Mouse (Mus musculus) A20 (cell line): Measurements from ENCODE around the gene Ssb.

Experiments used
- DNase-seq: peaks from one replicate; pipeline ENCODE4 v3.0.0-alpha.2; 2011; ENCODE audit warnings: low read depth, low spot score

Gene Ssb

DNA sequence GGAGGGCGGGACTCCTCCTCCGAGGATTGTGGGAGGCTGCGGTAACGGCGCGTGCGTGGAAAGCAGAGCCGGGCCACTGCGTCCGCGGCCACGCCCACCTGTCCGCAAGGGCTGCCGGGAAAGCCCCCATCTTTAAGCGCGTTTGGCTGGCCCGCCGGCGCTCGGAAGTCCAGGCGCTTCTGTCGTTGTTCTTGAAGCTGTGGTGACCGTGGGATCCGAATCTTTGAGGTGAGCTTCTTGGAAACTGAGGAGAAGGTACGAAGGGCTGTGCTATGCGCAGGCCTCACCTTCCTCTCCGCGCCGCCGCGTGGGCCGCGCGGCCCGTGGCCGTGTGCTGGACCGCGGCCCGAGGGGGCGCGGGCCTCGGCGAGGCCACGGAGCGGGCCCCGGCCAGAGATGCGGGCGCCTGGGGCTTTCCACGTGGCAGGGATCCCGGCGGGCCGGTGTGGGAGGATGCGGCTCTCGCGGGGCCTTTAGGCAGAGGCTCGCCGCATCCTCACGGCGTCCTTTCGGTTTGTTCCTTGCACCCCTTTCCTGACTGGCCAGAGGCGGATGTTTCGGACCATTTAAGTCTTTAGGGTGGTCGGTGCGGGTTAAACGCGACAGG lies at the start of gene Ssb:
Gene Ssb (plus strand): TSS at position 78 of the 607 bp plus-strand sequence.
- peak; percentile 95 for DNase-seq

DNA sequence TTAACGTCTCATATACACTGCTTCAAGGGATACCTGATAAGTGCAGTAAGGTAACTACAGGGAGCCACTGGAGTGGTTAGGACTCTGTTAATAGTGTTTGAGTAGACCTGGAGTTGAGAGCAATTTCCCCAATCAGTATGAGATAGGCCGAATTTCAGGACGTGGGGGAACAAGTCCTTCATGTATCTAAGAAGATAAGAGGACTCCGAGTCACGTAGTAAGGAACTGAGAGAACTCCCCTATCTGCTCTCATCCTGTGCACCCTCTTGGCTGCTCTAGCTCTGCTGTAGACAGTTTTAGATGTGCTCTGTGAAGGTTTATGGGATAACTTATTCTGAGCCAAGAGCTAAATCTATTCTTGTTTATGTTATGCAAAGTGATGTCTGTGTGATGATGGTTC lies 44.8 kb upstream of the Ssb start:
- DNase-seq, result no peak

DNA sequence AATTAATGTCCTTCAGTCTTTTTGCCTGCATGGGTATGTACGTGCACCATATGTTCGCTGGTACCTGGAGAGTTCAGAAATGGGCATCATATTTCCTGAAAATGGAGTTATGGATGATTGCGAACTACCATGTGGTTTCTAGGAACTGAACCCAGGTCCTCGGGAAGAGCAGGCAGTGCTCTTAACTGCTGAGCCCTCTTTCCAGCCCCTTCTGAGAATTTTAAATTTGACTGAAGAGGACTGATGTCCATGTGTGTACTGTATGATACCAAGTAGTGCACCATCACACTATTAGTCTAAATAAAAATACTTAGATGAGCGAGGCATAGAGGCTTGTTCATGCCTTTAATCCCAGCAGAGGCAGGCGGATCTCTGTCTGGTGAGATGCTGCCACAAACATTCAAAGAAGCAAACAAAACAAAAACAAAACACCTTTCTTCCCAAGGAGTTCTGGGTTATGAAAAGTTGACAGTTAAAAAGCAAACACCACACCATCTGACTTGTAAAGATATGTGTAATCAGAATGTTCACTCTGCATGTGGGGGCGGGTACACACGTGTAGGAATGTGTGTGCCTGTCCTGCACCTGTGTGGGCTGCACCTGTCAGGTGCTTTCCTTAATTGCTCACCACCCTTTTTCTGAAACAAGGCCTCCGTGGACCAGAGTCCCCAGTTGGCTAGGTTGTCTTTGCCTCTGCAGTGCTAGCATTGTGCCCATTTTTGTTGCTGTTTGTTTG lies 42.8 kb upstream of the Ssb start:
- peak; percentile 49 for DNase-seq

DNA sequence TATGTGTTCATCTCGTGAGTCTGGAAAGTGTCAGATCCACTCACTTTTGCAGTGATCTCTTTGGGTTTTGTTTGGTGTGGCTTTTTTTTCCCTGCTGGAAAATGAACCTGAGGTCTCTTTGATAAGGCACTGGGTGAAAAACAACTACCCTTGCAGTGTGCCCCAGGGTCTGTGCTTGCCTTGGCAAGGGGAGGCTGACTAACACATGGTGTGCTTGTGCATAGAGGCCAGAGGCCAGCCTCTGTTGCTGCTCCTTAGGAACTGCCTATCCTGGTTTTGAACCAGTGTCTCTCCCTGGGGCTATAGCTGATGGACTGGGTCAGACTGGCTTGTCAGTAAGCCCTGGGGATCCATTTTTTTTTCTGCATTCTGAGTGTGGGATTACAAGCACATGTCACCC lies 41.2 kb upstream of the Ssb start:
- DNase-seq, result no peak

DNA sequence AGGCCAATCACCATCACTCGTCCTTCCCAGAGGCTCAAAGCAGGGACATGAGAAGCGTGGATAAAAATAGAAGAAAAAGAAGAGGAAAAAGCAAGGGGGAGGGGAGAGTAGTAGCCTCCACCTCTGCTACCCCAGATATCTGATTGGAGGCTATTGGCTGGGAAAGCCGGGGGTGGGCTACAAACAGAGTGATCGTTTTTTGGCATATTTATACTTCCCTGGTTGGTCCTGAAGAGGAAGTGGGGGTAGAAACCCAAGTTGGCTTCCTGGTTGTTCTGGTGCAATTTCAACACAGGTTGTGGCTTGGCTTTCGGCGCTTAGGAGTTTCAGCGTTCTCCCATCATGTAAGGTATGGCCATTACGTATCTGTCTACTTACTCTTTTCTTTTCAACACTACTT lies 39.7 kb upstream of the Ssb start, which contains the start of gene Klhl23:
Gene Klhl23 (plus strand): TSS at position 234 of the 400 bp plus-strand sequence.
- no peak for DNase-seq

DNA sequence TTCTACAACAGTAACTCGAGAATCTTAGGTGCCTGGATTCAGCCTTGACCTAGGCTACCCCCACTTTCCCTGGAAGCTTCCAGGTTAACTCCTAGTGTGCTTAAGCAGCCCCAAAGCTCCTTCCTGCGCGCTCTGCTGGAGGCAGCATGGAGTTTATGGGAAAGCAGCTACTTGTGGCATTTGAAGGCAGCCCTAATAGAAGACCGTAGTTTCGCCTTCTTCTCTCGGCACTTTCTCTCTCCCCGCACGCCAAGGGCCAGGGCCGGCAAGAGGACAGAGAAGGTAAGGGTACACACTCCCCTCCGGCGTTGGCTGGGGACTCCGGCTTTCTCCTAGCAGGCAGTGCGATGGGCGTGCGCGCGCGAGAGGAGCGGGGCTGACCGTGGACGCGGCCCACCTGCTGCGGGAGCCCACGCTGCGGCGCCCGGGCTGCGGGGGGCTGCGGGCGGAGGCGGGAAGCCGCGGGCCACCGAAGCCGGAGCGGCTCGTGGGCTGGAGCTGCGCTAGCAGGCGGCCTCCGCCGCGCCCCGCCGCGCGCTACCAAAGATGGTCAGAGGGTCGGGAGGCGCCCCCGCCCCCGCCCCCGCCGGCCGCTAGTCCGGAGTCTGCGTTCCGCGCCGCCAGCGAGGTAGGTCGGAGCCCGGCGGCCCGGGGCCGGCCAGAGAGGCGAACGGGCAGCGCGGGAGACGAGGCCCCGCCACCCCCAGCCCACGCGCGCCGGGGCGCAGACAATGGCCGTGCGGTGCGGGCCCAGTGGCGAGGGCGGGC lies 38.8 kb upstream of the Ssb start:
- no peak for DNase-seq

DNA sequence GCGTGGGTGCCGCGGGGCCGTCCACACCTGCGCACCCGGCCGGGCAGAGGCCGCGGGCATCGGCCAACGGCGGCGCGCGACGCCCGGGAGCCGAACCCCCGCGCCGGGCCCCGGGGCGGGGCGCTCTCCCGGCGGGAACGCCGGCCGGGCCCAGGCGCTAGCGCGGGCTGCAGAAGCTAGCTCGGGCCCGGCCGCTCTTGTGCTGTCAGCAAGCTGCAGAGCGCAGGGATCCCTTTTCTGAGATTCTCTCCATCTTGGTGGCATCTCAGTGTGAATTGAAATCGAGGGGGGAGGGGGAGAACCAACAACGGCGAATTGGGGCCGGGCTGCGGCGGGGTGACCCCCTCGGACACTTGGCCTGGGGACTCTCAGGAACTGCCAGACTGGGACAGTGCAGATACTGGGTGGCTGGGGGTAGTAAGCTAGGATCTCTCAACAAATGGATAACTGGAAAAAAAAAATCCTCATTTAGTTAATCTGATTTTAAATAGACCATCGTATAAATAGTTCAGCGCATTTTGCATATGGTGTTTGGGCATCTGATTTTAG lies 38.2 kb upstream of the Ssb start:
- DNase-seq, result no peak

DNA sequence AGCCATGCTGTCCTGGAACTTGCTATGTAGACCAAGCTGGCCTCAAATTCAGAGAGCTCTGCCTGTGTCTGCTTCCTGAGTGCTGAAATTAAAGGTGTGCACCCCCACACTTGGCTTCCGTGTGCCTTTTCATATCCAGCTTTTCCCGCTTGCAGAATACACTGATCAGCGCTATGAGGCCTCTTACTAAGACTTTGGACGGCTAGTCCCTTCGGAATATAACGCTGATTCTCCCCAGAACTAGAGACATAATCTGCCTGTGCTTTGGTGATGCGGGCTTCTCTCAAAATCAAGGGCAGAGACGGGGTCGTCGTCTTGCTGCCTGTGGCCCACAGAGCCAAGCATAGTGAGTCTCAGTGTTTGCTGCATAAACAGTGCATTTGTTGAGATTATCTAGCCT lies 35.5 kb upstream of the Ssb start:
- no peak for DNase-seq

DNA sequence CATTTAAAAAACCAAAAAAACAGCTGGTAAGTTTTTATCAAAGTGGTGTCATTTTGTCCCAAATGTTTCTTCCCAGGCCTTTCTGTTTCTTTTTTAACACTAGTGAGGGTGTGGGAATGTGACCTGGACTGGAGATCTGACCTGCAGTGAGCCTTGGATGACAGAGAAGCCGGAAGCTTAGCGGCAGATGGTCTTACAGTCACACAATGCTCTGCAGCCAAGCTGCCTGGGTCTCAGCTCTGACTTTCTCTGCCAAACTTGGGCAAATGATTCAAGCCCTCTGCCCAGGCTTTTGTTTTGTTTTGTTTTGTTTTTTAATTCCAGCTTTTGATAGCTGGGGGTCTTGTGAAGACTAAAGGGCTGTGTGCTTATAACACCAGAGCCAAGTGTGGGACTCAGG lies 35.0 kb upstream of the Ssb start:
- DNase-seq, result no peak

DNA sequence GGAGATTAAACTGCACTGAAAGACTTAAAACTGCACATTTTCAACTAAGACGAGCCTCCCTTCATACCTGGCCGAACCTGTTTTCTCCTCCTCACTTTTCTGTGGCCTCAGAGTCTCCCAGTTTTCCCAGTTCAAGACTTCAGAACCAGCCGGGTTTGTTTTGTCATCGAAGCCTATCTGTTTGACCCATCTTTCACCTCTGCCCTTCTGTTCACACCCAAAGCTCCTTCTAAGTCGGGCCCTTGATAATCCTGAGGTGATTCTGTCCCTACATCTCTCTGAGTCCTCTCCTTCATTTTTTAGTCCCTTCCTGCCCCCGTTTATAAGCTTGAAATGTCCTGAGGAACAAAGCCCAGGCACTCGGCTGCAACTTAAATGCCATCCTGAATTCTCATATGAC lies 33.3 kb upstream of the Ssb start:
- DNase-seq, result no peak

DNA sequence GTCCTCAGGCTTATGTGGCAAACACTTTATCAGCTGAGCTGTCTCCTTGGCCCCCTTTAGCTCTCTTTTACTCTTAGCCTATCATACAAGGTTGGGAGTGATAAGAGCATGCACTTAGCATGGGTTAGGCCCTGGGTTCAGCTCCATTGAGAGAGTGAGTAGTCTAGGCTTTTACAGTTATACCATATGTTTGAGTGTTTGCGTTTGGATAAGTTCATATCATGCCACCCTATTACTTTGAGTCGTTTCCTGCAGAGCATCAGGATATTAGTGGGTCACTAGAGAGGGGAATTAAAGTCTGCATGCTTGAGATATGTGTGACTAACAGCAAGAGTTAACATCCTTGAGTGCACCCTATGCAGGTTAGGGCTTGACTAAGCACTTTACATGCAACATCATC lies 31.7 kb upstream of the Ssb start:
- no peak for DNase-seq

DNA sequence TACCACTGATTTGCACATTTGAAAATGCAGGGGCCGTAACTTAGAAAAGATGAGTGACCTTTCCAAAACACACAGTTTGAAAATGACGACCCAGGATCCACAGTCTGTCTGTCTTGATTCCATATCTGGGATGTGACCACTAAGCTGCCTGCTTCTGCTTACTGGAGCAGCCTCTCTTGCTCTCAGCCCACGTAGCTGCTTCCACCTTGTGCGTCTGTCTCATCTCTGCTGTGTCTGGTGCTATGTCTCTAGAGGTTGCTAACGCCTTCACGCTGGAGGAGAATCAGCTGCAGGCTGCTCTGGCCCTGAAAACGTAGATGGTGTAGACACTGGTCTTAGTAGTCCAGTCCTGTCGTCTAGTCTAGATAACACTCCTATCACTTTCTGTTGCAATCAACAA lies 31.2 kb upstream of the Ssb start:
- no peak for DNase-seq

DNA sequence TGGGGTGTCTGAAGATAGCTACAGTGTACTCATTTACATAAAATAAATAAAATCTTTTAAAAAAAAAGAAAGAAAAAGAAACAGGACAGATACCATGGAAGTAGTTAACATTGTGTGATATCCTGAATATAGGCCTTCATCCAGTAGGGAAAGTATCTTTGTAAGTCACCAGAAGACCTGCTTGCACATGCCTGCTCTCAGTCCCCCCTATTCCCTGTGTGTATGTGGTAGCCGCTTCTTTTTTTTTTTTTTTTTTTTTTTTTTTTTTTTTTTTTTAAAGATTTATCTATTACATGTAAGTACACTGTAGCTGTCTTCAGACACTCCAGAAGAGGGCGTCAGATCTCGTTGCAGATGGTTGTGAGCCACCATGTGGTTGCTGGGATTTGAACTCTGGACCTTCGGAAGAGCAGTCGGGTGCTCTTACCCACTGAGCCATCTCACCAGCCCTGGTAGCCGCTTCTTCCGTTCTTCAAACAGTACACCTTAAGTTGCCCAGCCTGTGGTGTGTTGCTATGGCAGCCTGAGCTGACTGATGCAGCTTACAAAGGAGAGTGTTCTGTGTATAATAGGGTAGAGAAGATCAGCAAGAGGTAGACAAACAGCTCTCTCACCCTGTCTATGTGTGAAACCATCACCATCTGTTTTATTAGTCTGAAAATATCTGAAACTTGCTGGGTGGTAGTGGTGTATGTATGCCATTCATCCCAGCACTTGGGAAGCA lies 24.0 kb upstream of the Ssb start:
- peak; percentile 11 for DNase-seq

DNA sequence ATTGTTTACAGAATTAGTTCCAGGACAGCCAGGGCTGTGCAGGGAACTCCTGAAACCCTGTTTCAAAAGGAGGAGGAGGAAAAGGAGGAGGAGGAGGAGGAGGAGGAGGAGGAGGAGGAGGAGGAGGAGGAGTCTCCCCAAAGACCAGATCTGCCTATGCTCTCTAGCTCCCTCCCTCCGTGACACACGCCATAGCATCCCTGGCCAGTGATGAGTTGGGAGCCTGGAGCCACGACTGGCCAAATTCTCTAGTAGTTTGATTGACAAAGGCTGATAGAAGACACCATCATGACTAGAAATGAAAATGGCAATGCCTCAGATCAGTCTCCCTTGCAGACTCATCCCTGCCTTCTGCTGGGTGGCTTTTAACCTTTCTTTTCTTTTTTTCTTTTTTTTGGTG lies 23.4 kb upstream of the Ssb start:
- DNase-seq, result no peak

DNA sequence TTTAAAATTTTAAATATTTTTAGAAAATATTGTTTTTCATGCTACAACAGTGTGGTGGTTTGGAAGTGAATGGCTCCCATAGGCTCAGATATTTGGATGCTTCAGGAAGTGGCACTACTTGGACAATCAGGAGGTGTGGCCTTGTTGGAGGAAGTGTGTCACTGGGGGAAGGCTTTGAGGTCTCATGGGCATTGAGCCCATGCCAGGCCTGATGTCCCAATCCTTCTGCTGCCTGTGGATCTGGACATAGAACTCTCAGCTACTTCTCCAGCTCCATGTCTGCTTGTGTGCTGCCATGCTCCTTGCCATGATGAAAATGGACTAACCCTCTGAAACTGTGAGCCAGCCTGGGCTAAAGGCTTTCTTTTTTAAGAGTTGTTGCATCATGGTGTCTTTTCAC lies 22.7 kb upstream of the Ssb start:
- DNase-seq, result no peak

DNA sequence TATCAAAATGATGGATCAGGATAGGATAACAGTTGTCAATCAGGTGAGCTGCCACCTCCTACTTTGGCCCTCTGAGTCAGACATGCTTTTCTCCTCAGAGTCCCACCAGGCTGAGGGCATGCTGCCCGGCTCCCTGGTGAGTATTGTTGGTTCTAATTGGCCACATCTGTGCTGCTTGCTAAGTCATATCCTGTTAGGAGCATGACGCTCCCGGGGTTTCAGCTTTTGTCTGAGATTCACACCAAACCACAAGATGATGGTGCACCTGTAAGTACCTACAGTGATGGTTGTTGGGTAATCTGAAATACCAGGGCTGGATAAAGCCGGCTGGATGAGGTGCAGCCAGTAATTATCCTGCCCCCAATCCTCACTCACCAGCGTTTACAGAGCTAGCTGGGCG lies 21.1 kb upstream of the Ssb start:
- no peak for DNase-seq

DNA sequence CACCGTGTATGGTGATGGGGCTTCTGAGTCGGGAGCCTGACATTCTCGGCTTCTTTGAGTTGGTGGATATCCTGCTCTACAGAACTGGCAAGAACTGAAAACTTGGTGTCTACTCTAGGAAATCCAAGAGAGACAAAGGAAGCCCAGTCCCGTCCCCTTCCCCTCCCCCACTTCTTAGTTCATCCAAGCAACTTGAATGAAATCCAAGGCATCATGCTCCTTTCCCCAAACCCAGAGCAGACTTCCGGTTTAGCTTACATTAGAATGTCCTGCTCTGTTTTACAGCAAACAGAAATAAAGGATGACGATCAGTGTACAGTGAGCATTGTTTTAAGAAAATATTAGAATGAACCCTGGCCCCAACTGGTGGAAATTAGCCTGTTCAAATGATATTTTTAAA lies 12.1 kb upstream of the Ssb start:
- DNase-seq, result no peak

DNA sequence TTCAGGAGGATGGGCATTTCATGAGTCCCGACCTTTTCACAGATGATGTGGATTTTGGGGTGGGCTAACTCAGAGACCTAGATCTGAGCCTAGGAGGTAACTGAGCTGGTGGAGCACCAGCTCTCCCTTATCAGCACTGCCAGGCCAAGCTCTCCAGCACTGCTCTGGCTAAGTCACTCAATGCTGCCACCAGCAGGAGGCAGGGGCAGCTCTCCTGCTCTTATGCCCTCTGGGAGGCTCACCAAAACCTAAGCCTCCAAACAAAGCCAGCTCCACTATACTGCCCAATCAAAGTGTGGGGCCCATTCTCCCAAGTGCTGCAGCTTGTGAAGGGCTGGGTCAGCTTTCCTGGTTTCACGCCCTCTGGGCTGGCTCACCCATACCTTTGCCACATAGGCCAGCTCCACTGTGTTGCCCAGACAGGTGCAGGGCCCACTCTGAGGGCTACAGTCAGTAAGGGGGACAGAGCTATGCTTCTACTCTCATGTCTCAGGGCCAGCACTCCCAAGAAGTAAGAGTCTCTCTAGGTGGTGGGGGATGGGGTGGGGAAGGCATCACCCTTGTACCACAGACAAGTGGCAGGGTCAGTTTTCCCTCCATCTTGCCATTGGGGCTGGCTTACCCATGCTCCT lies 9.8 kb upstream of the Ssb start:
- no peak for DNase-seq

DNA sequence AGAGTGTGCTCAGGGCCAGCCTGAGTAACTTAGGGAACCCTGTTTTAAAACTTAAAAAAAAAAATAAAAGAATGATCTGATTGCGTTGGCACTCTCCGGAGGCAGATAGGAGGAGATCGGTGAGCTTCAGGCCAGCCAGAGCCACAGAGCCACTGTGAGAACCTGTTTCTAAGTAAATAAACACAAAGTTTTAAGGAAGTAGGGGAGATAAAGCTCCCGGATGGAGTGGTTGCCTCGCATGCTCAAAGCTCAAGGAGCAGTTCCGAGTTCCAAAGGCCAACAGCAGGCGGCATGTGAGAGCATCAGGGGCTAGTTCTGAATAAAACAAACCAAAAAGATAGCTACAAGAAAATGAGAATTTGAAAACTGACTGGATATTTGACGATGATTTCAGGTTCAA lies 5.0 kb upstream of the Ssb start:
- DNase-seq, result no peak

DNA sequence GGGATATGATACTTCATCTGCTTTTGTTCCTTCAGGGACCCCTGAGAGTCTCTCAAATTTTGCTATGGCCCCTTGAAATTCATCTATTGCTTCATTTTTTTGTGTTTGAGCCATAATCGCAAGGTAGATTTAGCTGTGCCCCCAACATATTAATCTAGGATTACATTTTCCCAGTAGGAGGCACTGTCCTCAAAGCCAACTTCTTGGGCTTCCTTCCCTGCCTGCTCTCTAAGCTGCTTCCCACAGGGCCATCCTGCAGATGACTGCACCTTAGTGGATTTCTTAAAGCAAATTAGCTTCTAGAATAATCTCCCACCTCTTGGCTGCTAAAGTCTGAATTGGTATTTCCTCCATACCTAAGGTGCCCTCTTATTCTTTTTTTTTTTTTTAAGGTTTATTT lies 3.5 kb upstream of the Ssb start:
- DNase-seq, result peak; percentile 24

DNA sequence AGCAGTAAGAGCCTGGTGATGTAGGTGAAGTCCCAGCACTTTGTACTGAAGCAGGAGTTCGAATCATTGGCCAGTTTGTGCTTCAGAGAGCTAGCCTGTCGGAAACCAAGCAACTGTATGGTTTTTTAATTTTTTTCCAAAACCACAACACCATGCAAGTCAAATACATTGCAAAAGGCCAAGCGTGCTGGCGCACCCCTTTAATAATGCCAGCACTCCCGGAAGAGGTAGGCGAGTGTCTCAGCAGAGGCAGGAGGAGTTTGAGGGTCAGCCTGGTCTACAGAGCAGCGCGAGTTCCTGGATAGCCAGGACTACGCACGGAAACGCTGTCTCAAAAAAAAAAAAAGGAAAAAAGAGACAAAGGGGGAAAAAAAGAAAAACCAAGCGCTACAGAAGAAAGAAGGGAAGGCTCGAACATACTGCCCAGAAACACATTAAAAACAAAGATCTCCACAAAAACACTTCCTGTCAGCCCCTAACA lies 350 bp upstream of the Ssb start:
- peak; percentile 58 for DNase-seq
